Mouse (Mus musculus) ovary, postnatal 36 days (tissue): ENCODE results near the gene Siah1a.
A peak's percentile ranks its signal among the peaks of the same experiment; 100 is the strongest.

Experiments
- DNase-seq: peaks from one replicate; pipeline ENCODE4 v3.0.0; 2022; ENCODE audit warnings: low spot score, mixed read lengths

Gene Siah1a

GRCm38 (mm10) chr8:86745221-86745934, at the start of gene Siah1a, which contains the start of gene Gm10638:
TSS of gene Siah1a (minus strand) at chr8:86745934.
TSS of gene Gm10638 (plus strand) at chr8:86745699.
- peak; percentile 72 for DNase-seq

GRCm38 (mm10) chr8:86794716-86795115, 49.0 kb upstream of the Siah1a start:
- no peak for DNase-seq

GRCm38 (mm10) chr8:86791542-86791941, 45.8 kb upstream of the Siah1a start:
- DNase-seq = no peak

- no peak for DNase-seq
Observed at GRCm38 (mm10) chr8:86789576-86789975, 43.8 kb upstream of the Siah1a start.

GRCm38 (mm10) chr8:86787891-86788420, 42.2 kb upstream of the Siah1a start:
- peak; percentile 65 for DNase-seq

- no peak for DNase-seq
Observed at GRCm38 (mm10) chr8:86786498-86786897, 40.8 kb upstream of the Siah1a start.

- no peak for DNase-seq
Observed at GRCm38 (mm10) chr8:86781094-86781493, 35.4 kb upstream of the Siah1a start.

- no peak for DNase-seq
Observed at GRCm38 (mm10) chr8:86779207-86779606, 33.5 kb upstream of the Siah1a start.

- peak; percentile 13 for DNase-seq
Observed at GRCm38 (mm10) chr8:86769945-86770715, 24.4 kb upstream of the Siah1a start.

GRCm38 (mm10) chr8:86768499-86768898, 22.8 kb upstream of the Siah1a start:
- peak; percentile 24 for DNase-seq

GRCm38 (mm10) chr8:86766548-86767211, 20.9 kb upstream of the Siah1a start:
- no peak for DNase-seq

GRCm38 (mm10) chr8:86765669-86766068, 19.9 kb upstream of the Siah1a start:
- no peak for DNase-seq

GRCm38 (mm10) chr8:86765155-86765554, 19.4 kb upstream of the Siah1a start:
- no peak for DNase-seq

- DNase-seq = no peak
Observed at GRCm38 (mm10) chr8:86762806-86763205, 17.1 kb upstream of the Siah1a start.

- no peak for DNase-seq
Observed at GRCm38 (mm10) chr8:86760746-86761145, 15.0 kb upstream of the Siah1a start.

GRCm38 (mm10) chr8:86759090-86759491, 13.4 kb upstream of the Siah1a start:
- DNase-seq = no peak

- DNase-seq = no peak
Observed at GRCm38 (mm10) chr8:86758651-86759050, 12.9 kb upstream of the Siah1a start.

GRCm38 (mm10) chr8:86756948-86757733, 11.4 kb upstream of the Siah1a start:
- DNase-seq = peak; percentile 14

- no peak for DNase-seq
Observed at GRCm38 (mm10) chr8:86749842-86750241, 4.1 kb upstream of the Siah1a start.

- DNase-seq = peak; percentile 16
Observed at GRCm38 (mm10) chr8:86746511-86746910, 777 bp upstream of the Siah1a start.

- peak; percentile 96 for DNase-seq
Observed at GRCm38 (mm10) chr8:86745935-86746441, 254 bp upstream of the Siah1a start.
